ENCODE assay signal across 12 mouse cellular contexts in the genomic region with DNA sequence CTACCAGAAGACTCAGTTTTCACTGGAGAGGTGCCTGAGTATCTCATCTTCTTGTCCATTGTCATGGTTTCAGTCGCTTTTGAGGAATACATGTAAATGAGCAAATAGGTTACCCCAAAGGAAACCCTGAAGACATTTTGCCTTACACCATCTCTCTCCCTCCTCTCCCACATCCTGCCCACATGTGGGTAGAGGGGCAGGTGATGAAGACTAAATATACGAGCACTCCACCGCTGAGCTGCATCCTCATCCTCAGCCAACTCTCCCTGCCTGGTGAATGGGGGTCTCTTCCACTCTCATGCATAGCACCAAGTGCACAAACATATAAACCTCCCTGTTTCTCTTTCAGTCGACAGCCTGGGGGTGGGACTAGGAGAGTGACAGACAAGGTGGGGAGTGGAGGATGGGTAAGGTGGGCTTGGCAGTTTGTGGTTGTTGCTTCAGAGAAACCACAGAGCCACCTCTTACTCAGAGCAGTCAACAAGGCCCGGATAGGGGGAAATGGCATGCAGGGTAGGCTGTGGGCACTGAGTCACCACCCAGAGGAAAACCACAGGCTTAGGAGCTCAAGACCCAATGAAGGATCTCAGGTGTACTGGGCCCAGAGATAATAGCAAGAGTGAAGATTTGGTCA.
DNase-seq lines count a peak whose midpoint lies in the region; ATAC-seq lines count a peak whose summit lies in the region.
"Had no signal": no experiment of that assay in that cellular context is flagged by ENCODE, and none has a peak within 500 bp of the region (broad histone marks: within the 10 kb centered on the region; RNA-seq: fewer than 3 reads in every experiment).

No protein-coding gene starts in this region.

- H3K36me3 ChIP-seq in liver, embryonic 12.5 days, result no peaks in the 10 kb centered on the region
- peaks cover 11% of the 10 kb centered on the region for H3K36me3 ChIP-seq in megakaryocyte, embryonic 14.5 days (replicated peaks; ENCODE audit: low read length)
- no peaks in the 10 kb centered on the region for H3K36me3 ChIP-seq in midbrain, embryonic 10.5 days
- no peaks in the 10 kb centered on the region for H3K36me3 ChIP-seq in limb, embryonic 10.5 days
- H3K36me3 ChIP-seq: heart, embryonic 10.5 days; limb, embryonic 13.5 days; midbrain, embryonic 12.5 days had no signal

- WGBS in liver, embryonic 12.5 days (ENCODE audit: insufficient replicate concordance), result 26% methylated on average over 5 of the region's 5 CpGs
- 70% methylated on average over 5 of the region's 5 CpGs for WGBS in midbrain, embryonic 10.5 days
- 85% methylated on average over 5 of the region's 5 CpGs for WGBS in limb, embryonic 10.5 days

- no peak for ATAC-seq in liver, embryonic 12.5 days

- H3K9me3 ChIP-seq in liver, embryonic 12.5 days (replicated peaks), result 0 out of 2 replicates have a peak, but pooled peaks cover 12% of the 10 kb centered on the region
- H3K9me3 ChIP-seq in megakaryocyte, embryonic 14.5 days, result peaks cover 44% of the 10 kb centered on the region
- H3K9me3 ChIP-seq in midbrain, embryonic 10.5 days (replicated peaks), result no peaks in the 10 kb centered on the region; the same call in 1 of the 2 replicates
- H3K9me3 ChIP-seq in limb, embryonic 10.5 days (replicated peaks), result no peaks in the 10 kb centered on the region
- H3K9me3 ChIP-seq: heart, embryonic 10.5 days; midbrain, embryonic 12.5 days had no signal

- H3K9ac ChIP-seq in liver, embryonic 12.5 days, result no peak overlapping the region
- H3K9ac ChIP-seq: limb, embryonic 13.5 days; midbrain, embryonic 12.5 days had no signal

- H3K4me2 ChIP-seq in liver, embryonic 12.5 days, result no peak overlapping the region
- H3K4me2 ChIP-seq: limb, embryonic 13.5 days; midbrain, embryonic 12.5 days had no signal

- no peaks in the 10 kb centered on the region for H3K4me1 ChIP-seq in liver, embryonic 12.5 days
- H3K4me1 ChIP-seq in megakaryocyte, embryonic 14.5 days, result peaks cover 43% of the 10 kb centered on the region
- no peaks in the 10 kb centered on the region for H3K4me1 ChIP-seq in midbrain, embryonic 10.5 days
- no peaks in the 10 kb centered on the region for H3K4me1 ChIP-seq in limb, embryonic 10.5 days
- H3K4me1 ChIP-seq: heart, embryonic 10.5 days; limb, embryonic 13.5 days; midbrain, embryonic 12.5 days had no signal

- H3K4me3 ChIP-seq in liver, embryonic 12.5 days, result no peak overlapping the region
- H3K4me3 ChIP-seq in megakaryocyte, embryonic 14.5 days (replicated peaks), result peak overlapping the region; percentile 78
- no peak overlapping the region for H3K4me3 ChIP-seq in midbrain, embryonic 10.5 days
- no peak overlapping the region for H3K4me3 ChIP-seq in limb, embryonic 10.5 days
- H3K4me3 ChIP-seq: heart, embryonic 10.5 days; limb, embryonic 13.5 days; midbrain, embryonic 12.5 days had no signal

- H3K27ac ChIP-seq in liver, embryonic 12.5 days, result no peak overlapping the region
- H3K27ac ChIP-seq in midbrain, embryonic 10.5 days (replicated peaks), result no peak overlapping the region
- H3K27ac ChIP-seq in limb, embryonic 10.5 days, result no peak overlapping the region
- H3K27ac ChIP-seq: heart, embryonic 10.5 days; limb, embryonic 13.5 days; midbrain, embryonic 12.5 days had no signal

- H3K27me3 ChIP-seq in liver, embryonic 12.5 days (replicated peaks), result 0 out of 2 replicates have a peak, but pooled peaks cover 4% of the 10 kb centered on the region
- H3K27me3 ChIP-seq in megakaryocyte, embryonic 14.5 days (replicated peaks), result peaks cover 27% of the 10 kb centered on the region
- no peaks in the 10 kb centered on the region for H3K27me3 ChIP-seq in midbrain, embryonic 10.5 days (ENCODE audit: low read depth, poor library complexity, severe bottlenecking)
- H3K27me3 ChIP-seq in limb, embryonic 10.5 days (ENCODE audit: low read depth, poor library complexity, severe bottlenecking), result no peaks in the 10 kb centered on the region
- H3K27me3 ChIP-seq: limb, embryonic 13.5 days; midbrain, embryonic 12.5 days had no signal

- peak; percentile 11 for DNase-seq in liver
- peak; percentile 92 for DNase-seq in T-cell, adult 2 months (ENCODE audit: low spot score)
- DNase-seq in thymus, postnatal 0 days (ENCODE audit: low spot score), result peak; percentile 94
- no peak for DNase-seq in kidney, postnatal 14 days
- DNase-seq in midbrain, embryonic 10.5 days (ENCODE audit: low spot score), result no peak
- no peak for DNase-seq in limb, embryonic 10.5 days (ENCODE audit: low spot score)
- DNase-seq: cerebellum, adult 8-10 months had no signal

Comparison
In these comparisons a context has a peak if more than half of its experiments do, and no peak if none do; other contexts are left out.
1. DNase-seq: peak in liver (single experiment), T-cell, adult 2 months (single experiment) and thymus, postnatal 0 days (single experiment); none in kidney, postnatal 14 days (single experiment), midbrain, embryonic 10.5 days (single experiment) and limb, embryonic 10.5 days (single experiment).